Mouse (Mus musculus): Measurements from ENCODE around the gene Gopc. TPM values are rescaled to one million over a fixed set of nuclear protein-coding genes. Genes with fewer than 3 reads are reported as not detected.

Gopc gene
- polyA plus RNA-seq (2012; rRNA removed) = 1.6 and 2.6 TPM in 2 replicates

DNA sequence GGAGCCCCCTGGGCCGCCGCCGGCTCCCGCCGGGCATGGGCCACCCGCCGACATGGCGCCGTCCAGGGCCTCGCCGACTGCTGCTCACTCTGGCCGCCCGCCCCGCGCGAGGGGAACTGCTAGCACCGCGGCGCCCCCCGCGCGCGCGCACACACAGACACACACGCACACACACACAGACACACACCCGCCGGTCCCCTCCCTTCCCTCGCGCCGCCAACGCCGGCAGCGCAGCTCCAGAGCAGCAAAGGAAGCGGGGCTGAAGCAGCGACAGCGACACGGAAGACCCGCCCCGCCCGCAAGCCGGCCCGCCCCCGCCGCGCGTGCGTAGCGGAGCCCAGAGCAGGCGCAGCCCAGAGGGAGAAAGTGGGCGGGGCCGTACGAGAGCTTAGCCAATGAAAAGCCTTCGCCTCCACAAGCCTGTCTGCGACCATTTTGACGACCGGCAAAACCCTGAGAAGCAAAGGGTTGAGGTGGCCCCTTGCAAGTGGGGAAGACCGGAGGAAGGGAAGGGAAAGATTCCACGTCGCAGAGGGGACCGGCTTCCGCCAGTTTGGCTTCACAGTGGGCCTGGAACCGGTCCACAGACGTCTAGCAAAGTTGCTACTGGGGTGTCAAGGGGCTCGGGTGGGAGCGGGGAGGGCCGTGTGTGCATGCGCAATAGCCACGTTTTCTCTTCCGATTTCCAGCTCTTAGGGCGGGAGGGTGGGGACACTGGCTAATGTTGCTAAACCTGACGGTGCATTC lies at the start of gene Gopc:
Gene Gopc, minus strand, starts transcription at position 280 of the 747 bp plus-strand sequence.
- Histone ChIP-seq H3K27ac (ENCODE audit: insufficient read depth, low read depth, low read length) (peak within 1 kb of the TSS; percentile 94), H3K36me3 (ENCODE audit: control insufficient read depth, insufficient read depth, low read length) (no peaks in the 10 kb centered on the region), H3K4me3 (ENCODE audit: low read depth, low read length) (peak within 1 kb of the TSS; percentile 83), H3K27me3 (ENCODE audit: control insufficient read depth, insufficient read depth, low read length) (no peaks in the 10 kb centered on the region), H3K4me1 (ENCODE audit: control insufficient read depth, insufficient read depth, insufficient read length, low read length) (no peaks in the 10 kb centered on the region)
- WGBS = under 1% methylated on average over 65 of the region's 71 CpGs
- TF ChIP-seq POLR2A (IDR thresholded peaks at IDR 0.05; ENCODE audit: low read depth, low read length) = peak; percentile 72
- no peak for TF ChIP-seq CTCF (IDR thresholded peaks at IDR 0.05; ENCODE audit: extremely low read depth, insufficient read length, insufficient replicate concordance, low read depth, low read length)

DNA sequence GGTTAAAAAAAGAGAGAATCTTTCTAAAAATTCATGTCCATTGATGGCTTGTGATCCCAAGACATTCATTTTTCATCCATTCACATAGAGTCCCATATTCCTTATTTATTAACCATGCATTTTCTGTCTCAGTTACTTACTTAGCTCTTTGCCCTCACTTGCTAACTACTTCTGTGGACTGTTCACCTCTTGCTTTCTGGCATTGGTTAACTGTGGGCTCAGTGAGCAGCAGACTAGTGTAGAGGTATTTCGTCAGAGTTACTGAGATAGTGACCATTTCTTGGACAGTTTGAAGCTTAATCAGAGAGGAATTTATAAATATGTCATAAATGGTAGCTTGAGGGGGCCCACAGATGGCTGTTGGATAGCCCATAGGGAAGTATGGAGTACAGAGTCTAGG lies 49.0 kb upstream of the Gopc start:
- H3K36me3 ChIP-seq (ENCODE audit: control insufficient read depth, insufficient read depth, low read length) = peaks cover 49% of the 10 kb centered on the region
- peaks cover 13% of the 10 kb centered on the region for H3K4me1 ChIP-seq (ENCODE audit: control insufficient read depth, insufficient read depth, insufficient read length, low read length)
- TF ChIP-seq CTCF (IDR thresholded peaks at IDR 0.05; ENCODE audit: extremely low read depth, insufficient read length, insufficient replicate concordance, low read depth, low read length) = no peak
- no peak for TF ChIP-seq POLR2A (IDR thresholded peaks at IDR 0.05; ENCODE audit: low read depth, low read length)
- H3K27ac ChIP-seq (ENCODE audit: insufficient read depth, low read depth, low read length) = no peak overlapping the region
- no peaks in the 10 kb centered on the region for H3K27me3 ChIP-seq (ENCODE audit: control insufficient read depth, insufficient read depth, low read length)
- H3K4me3 ChIP-seq (ENCODE audit: low read depth, low read length) = no peak overlapping the region
- 75% methylated on average over 1 of the region's 1 CpGs for WGBS

DNA sequence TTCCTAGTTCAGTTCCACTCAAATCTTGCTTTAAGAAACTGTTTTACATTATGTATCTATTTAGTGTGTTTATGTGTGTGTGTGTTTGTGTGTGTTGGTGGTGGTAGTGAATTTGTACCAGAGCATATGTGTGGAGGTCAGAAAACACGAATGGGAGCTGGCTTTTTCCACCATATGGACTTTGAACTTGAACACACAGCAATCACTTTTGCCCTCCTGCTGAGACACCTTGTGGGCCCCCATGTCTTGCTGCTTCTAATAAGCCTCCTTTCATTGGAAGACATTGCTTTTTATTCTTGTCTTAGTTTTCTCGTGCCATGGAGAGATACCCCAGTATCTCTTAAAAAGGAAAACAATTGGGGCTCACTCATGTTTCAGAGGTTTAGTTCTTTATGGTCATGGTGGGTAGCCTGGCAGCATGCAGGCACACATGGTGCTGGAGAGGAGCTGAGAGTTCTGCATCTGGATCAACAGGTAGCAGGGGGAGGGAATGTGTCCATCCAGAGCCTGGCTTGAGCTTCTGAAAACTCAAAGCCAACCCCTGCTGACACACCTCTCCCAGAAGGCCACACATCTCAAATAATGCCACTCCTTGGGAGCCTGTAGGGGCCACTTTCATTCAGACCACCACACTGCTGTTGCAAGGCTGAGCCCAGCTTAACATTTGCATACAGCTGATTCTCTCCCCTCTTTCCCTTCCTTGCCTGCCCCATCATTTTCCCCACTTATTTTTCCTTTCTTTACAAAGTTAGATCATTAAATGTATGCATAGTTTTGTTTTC lies 45.9 kb upstream of the Gopc start:
- no peak for TF ChIP-seq POLR2A (IDR thresholded peaks at IDR 0.05; ENCODE audit: low read depth, low read length)
- TF ChIP-seq CTCF (IDR thresholded peaks at IDR 0.05; ENCODE audit: extremely low read depth, insufficient read length, insufficient replicate concordance, low read depth, low read length) = no peak
- H3K27me3 ChIP-seq (ENCODE audit: control insufficient read depth, insufficient read depth, low read length) = no peaks in the 10 kb centered on the region
- peaks cover 17% of the 10 kb centered on the region for H3K4me1 ChIP-seq (ENCODE audit: control insufficient read depth, insufficient read depth, insufficient read length, low read length)
- WGBS = 28% methylated on average over 2 of the region's 2 CpGs
- peaks cover 24% of the 10 kb centered on the region for H3K36me3 ChIP-seq (ENCODE audit: control insufficient read depth, insufficient read depth, low read length)
- H3K27ac ChIP-seq (ENCODE audit: insufficient read depth, low read depth, low read length) = peak overlapping the region; percentile 15; the same call in 1 of the 2 replicates
- no peak overlapping the region for H3K4me3 ChIP-seq (ENCODE audit: low read depth, low read length)

DNA sequence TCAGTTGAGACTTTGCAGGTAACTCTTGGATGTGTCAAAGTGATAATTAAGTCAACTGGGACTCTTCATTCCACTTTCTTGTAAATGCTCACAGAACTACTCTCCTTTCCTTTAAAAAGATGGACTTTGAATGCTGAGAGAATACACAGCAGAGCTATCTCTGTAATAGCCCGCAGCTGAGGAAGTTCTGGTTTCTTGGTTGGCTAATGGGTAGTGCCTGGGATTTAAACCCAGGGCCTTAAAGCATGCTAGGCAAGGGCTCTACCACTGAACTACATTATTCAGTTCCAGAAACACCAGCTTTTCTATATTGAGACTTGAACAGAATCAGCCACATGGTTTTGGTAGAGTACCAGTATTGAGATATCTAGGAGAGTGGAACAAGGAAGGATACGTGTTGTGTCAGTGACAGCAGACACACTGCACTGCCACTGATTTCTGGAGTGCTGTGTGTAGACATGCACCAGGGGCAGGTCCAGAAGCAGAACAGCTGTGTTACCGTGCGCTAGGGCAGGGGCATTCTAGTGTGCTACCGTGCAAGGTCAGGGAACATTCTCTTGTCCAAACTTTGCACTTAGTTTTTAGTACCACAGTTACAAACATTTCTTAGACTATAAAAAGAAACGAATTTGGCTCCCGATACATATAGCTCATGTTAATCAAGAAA lies 44.5 kb upstream of the Gopc start:
- H3K36me3 ChIP-seq (ENCODE audit: control insufficient read depth, insufficient read depth, low read length) = peaks cover 15% of the 10 kb centered on the region
- WGBS = 42% methylated on average over 7 of the region's 7 CpGs
- no peaks in the 10 kb centered on the region for H3K27me3 ChIP-seq (ENCODE audit: control insufficient read depth, insufficient read depth, low read length)
- no peak overlapping the region for H3K4me3 ChIP-seq (ENCODE audit: low read depth, low read length)
- TF ChIP-seq CTCF (IDR thresholded peaks at IDR 0.05; ENCODE audit: extremely low read depth, insufficient read length, insufficient replicate concordance, low read depth, low read length) = no peak
- TF ChIP-seq POLR2A (IDR thresholded peaks at IDR 0.05; ENCODE audit: low read depth, low read length) = no peak
- 0 out of 2 replicates have a peak overlapping the region, but pooled peaks have one; percentile 22 for H3K27ac ChIP-seq (ENCODE audit: insufficient read depth, low read depth, low read length)
- H3K4me1 ChIP-seq (ENCODE audit: control insufficient read depth, insufficient read depth, insufficient read length, low read length) = peaks cover 20% of the 10 kb centered on the region

DNA sequence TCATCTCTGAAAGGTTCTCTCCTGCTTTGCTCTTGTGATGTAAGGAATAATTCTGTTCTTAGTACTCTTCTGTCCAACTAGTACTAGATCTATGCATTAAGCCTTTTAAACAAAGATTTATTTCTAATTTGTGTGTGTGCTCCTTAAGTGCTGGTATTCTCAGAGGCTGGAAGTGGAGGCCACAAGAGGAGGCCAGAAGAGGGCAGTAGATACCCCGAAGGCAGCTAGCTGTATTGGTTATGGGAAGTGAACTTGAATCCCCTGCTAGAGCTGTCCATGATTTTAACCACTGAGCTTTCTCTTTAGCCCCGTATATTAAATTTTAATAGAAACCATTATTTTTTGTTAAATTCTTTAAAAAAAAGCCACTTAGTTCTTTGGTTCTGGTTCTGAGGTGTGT lies 41.2 kb upstream of the Gopc start:
- peaks cover 28% of the 10 kb centered on the region for H3K4me1 ChIP-seq (ENCODE audit: control insufficient read depth, insufficient read depth, insufficient read length, low read length)
- H3K27ac ChIP-seq (ENCODE audit: insufficient read depth, low read depth, low read length) = no peak overlapping the region
- 55% methylated on average over 2 of the region's 2 CpGs for WGBS
- no peaks in the 10 kb centered on the region for H3K27me3 ChIP-seq (ENCODE audit: control insufficient read depth, insufficient read depth, low read length)
- H3K4me3 ChIP-seq (ENCODE audit: low read depth, low read length) = no peak overlapping the region
- H3K36me3 ChIP-seq (ENCODE audit: control insufficient read depth, insufficient read depth, low read length) = no peaks in the 10 kb centered on the region
- peak; percentile 31; the same call in 1 of the 2 replicates for TF ChIP-seq CTCF (IDR thresholded peaks at IDR 0.05; ENCODE audit: extremely low read depth, insufficient read length, insufficient replicate concordance, low read depth, low read length)
- TF ChIP-seq POLR2A (IDR thresholded peaks at IDR 0.05; ENCODE audit: low read depth, low read length) = no peak

DNA sequence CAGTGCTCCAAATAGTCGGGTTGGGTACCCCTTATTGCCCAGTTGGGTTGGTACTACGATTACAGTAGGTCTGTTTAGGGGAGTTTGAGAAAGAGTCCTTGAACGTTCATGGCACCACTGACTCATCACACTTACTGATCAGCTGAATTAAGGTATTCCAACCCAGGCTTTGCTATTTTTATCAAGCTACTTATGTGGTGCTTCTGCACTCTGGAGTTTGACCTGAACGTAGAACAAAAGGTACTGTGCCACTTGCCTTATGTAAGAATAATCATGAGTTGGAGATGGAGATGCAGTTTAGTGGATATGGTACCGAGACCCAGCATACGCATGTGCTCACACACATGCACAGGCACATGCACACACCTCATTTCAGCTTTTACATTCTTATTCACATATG lies 39.8 kb upstream of the Gopc start:
- Histone ChIP-seq H3K4me3 (ENCODE audit: low read depth, low read length) (no peak overlapping the region), H3K27ac (ENCODE audit: insufficient read depth, low read depth, low read length) (0 out of 2 replicates have a peak overlapping the region, but pooled peaks have one; percentile 31), H3K36me3 (ENCODE audit: control insufficient read depth, insufficient read depth, low read length) (no peaks in the 10 kb centered on the region), H3K4me1 (ENCODE audit: control insufficient read depth, insufficient read depth, insufficient read length, low read length) (peaks cover 22% of the 10 kb centered on the region), H3K27me3 (ENCODE audit: control insufficient read depth, insufficient read depth, low read length) (no peaks in the 10 kb centered on the region)
- 57% methylated on average over 6 of the region's 6 CpGs for WGBS
- TF ChIP-seq CTCF (IDR thresholded peaks at IDR 0.05; ENCODE audit: extremely low read depth, insufficient read length, insufficient replicate concordance, low read depth, low read length) = no peak
- no peak for TF ChIP-seq POLR2A (IDR thresholded peaks at IDR 0.05; ENCODE audit: low read depth, low read length)
